Mouse (Mus musculus) G1E-ER4 (cell line): ENCODE data around the gene Sypl2. TPM values are rescaled to one million over a fixed set of nuclear protein-coding genes. Genes with fewer than 3 reads are reported as not detected.

Experiments
- GATA1 ChIP-seq: IDR thresholded peaks from one replicate; pipeline ENCODE4 v1.8.0; 2012; ENCODE audit warnings: low read length, inconsistent platforms
- polyA plus RNA-seq: library from polyadenylated mRNA; stranded (reverse); fragments of >175 nt; gene quantifications from 2 replicates; pipeline ENCODE4 v1.2.3, GENCODE M21; 2012

The Sypl2 gene
- polyA plus RNA-seq, 1 experiment: not detected

- TF ChIP-seq GATA1: no peak
Observed at GRCm38 (mm10) chr3:108165532-108166315, 60.7 kb downstream of the Sypl2 start.

GRCm38 (mm10) chr3:108164807-108165206, 61.6 kb downstream of the Sypl2 start:
- no peak for TF ChIP-seq GATA1

GRCm38 (mm10) chr3:108164091-108164490, 62.4 kb downstream of the Sypl2 start:
- no peak for TF ChIP-seq GATA1

Other genes starting within 250 kb of the Sypl2 start
- not detected in 2 replicates for gene Gstm2, start 240.2 kb downstream of the Sypl2 start, polyA plus RNA-seq
- 0.24 and 0.26 TPM in 2 replicates for gene Gstm1, start 208.7 kb downstream of the Sypl2 start, polyA plus RNA-seq
- gene Gstm4, start 181.8 kb downstream of the Sypl2 start, polyA plus RNA-seq: not detected in 2 replicates
- 275 and 347 TPM in 2 replicates for gene Ampd2, start 140.0 kb downstream of the Sypl2 start, polyA plus RNA-seq
- gene Gnat2, start 133.9 kb downstream of the Sypl2 start, polyA plus RNA-seq: 0.23 and 0.65 TPM in 2 replicates
- 28.4 and 45.9 TPM in 2 replicates for gene Gnai3, start 80.5 kb downstream of the Sypl2 start, polyA plus RNA-seq
- gene Gpr61, start 71.8 kb downstream of the Sypl2 start, polyA plus RNA-seq: not detected in 2 replicates
- gene Amigo1, start 40.3 kb downstream of the Sypl2 start, polyA plus RNA-seq: 1.8 TPM in 2 replicates
- 2.4 and 3.0 TPM in 2 replicates for gene Cyb561d1, start 25.4 kb downstream of the Sypl2 start, polyA plus RNA-seq
- 21.6 and 23.2 TPM in 2 replicates for gene Atxn7l2, start 15.7 kb downstream of the Sypl2 start, polyA plus RNA-seq
- gene Psma5, start 30.3 kb upstream of the Sypl2 start, polyA plus RNA-seq: 4.1 and 5.1 TPM in 2 replicates
- 1.6 and 2.8 TPM in 2 replicates for gene Sort1, start 57.4 kb upstream of the Sypl2 start, polyA plus RNA-seq
- not detected in 2 replicates for gene Mybphl, start 138.3 kb upstream of the Sypl2 start, polyA plus RNA-seq
- 47.9 and 51.7 TPM in 2 replicates for gene Psrc1, start 157.2 kb upstream of the Sypl2 start, polyA plus RNA-seq
- gene Celsr2, start 188.9 kb upstream of the Sypl2 start, polyA plus RNA-seq: not detected in 2 replicates
- gene Sars, start 218.6 kb upstream of the Sypl2 start, polyA plus RNA-seq: 172 and 175 TPM in 2 replicates